Mouse (Mus musculus): Measurements from ENCODE around the gene Nebl.

Gene Nebl

GRCm38 (mm10) chr2:17524205-17524978, 206.9 kb downstream of the Nebl start:
- in situ Hi-C loops (cut with MboI, MseI): no loop called here

GRCm38 (mm10) chr2:17523791-17524190, 207.5 kb downstream of the Nebl start:
- in situ Hi-C loops (cut with MboI, MseI): no loop called here

GRCm38 (mm10) chr2:17515686-17516085, 215.6 kb downstream of the Nebl start:
- in situ Hi-C loops (cut with MboI, MseI): no loop called here

- in situ Hi-C loops (cut with MboI, MseI): no loop called here
Measured at GRCm38 (mm10) chr2:17514765-17515164, 216.5 kb downstream of the Nebl start.

GRCm38 (mm10) chr2:17509942-17510341, 221.3 kb downstream of the Nebl start:
- in situ Hi-C loops (cut with MboI, MseI): no loop called here

GRCm38 (mm10) chr2:17507362-17507761, 223.9 kb downstream of the Nebl start:
- in situ Hi-C loops (cut with MboI, MseI): no loop called here

GRCm38 (mm10) chr2:17504115-17504774, 227.0 kb downstream of the Nebl start:
- in situ Hi-C loops (cut with MboI, MseI): no loop called here

- in situ Hi-C loops (cut with MboI, MseI): no loop called here
Measured at GRCm38 (mm10) chr2:17501075-17501474, 230.2 kb downstream of the Nebl start.

- in situ Hi-C loops (cut with MboI, MseI): no loop called here
Measured at GRCm38 (mm10) chr2:17465517-17466174, 265.6 kb downstream of the Nebl start.

GRCm38 (mm10) chr2:17460434-17460833, 270.8 kb downstream of the Nebl start:
- in situ Hi-C loops (cut with MboI, MseI): no loop called here

GRCm38 (mm10) chr2:17453676-17454075, 277.6 kb downstream of the Nebl start:
- in situ Hi-C loops (cut with MboI, MseI): no loop called here

GRCm38 (mm10) chr2:17448341-17448740, 282.9 kb downstream of the Nebl start:
- in situ Hi-C loops (cut with MboI, MseI): no loop called here

GRCm38 (mm10) chr2:17443581-17443980, 287.7 kb downstream of the Nebl start:
- in situ Hi-C loops (cut with MboI, MseI): no loop called here

GRCm38 (mm10) chr2:17438317-17438716, 292.9 kb downstream of the Nebl start:
- in situ Hi-C loops (cut with MboI, MseI): no loop called here

GRCm38 (mm10) chr2:17436739-17437440, 294.4 kb downstream of the Nebl start:
- in situ Hi-C loops (cut with MboI, MseI): no loop called here

- in situ Hi-C loops (cut with MboI, MseI): no loop called here
Measured at GRCm38 (mm10) chr2:17435217-17435616, 296.0 kb downstream of the Nebl start.

GRCm38 (mm10) chr2:17429028-17429427, 302.2 kb downstream of the Nebl start:
- in situ Hi-C loops (cut with MboI, MseI): no loop called here

- in situ Hi-C loops (cut with MboI, MseI): no loop called here
Measured at GRCm38 (mm10) chr2:17428156-17428555, 303.1 kb downstream of the Nebl start.

GRCm38 (mm10) chr2:17422967-17423366, 308.3 kb downstream of the Nebl start:
- in situ Hi-C loops (cut with MboI, MseI): loop anchor here (25.0 kb wide), 1 partner anchor 789 kb away; no protein-coding TSS in a partner anchor

GRCm38 (mm10) chr2:17415347-17415746, 315.9 kb downstream of the Nebl start:
- in situ Hi-C loops (cut with MboI, MseI): loop anchor here (25.0 kb wide), 1 partner anchor 797 kb away; no protein-coding TSS in a partner anchor

- in situ Hi-C loops (cut with MboI, MseI): loop anchor here (25.0 kb wide), 1 partner anchor 798 kb away; no protein-coding TSS in a partner anchor
Measured at GRCm38 (mm10) chr2:17414324-17414723, 316.9 kb downstream of the Nebl start.

Data from T-helper 1 cell (primary cell).